Comparison of ENCODE assay signal across 27 mouse cellular contexts in genomic region chr3:32642116-32642515, GRCm38 (mm10). TPM values are rescaled to one million over a fixed set of nuclear protein-coding genes. Genes with fewer than 3 reads are reported as not detected.
DNase-seq lines count a peak whose midpoint lies in the region; ATAC-seq and TF ChIP-seq lines count a peak whose summit lies in the region.
"Had no signal": no experiment of that assay in that cellular context is flagged by ENCODE, and none has a peak within 500 bp of the region (broad histone marks: within the 10 kb centered on the region; RNA-seq: fewer than 3 reads in every experiment).

No protein-coding gene starts in this region.

- no peaks in the 10 kb centered on the region for H3K27me3 ChIP-seq in midbrain, postnatal 0 days (ENCODE audit: insufficient read depth, low read length)
- H3K27me3 ChIP-seq in midbrain, embryonic 15.5 days (replicated peaks), result no peaks in the 10 kb centered on the region
- H3K27me3 ChIP-seq: embryonic facial prominence, embryonic 13.5 days; heart, embryonic 12.5 days; heart, embryonic 15.5 days; hindbrain, embryonic 13.5 days had no signal

- H3K4me3 ChIP-seq in midbrain, postnatal 0 days (ENCODE audit: low read depth, low read length), result no peak overlapping the region
- H3K4me3 ChIP-seq in midbrain, embryonic 15.5 days, result no peak overlapping the region
- no peak overlapping the region for H3K4me3 ChIP-seq in cortical plate, adult 2 months (ENCODE audit: insufficient read depth, low read length)
- H3K4me3 ChIP-seq: embryonic facial prominence, embryonic 10.5 days; embryonic facial prominence, embryonic 13.5 days; erythroblast, embryonic 14.5 days; heart, embryonic 12.5 days; heart, embryonic 15.5 days; hindbrain, embryonic 10.5 days; hindbrain, embryonic 13.5 days had no signal

- no peaks in the 10 kb centered on the region for H3K4me1 ChIP-seq in midbrain, postnatal 0 days (ENCODE audit: insufficient read depth, low read length)
- H3K4me1 ChIP-seq in midbrain, embryonic 15.5 days, result no peaks in the 10 kb centered on the region
- peaks cover 3% of the 10 kb centered on the region for H3K4me1 ChIP-seq in cortical plate, adult 2 months (ENCODE audit: control insufficient read depth, insufficient read depth, low read length)
- H3K4me1 ChIP-seq: embryonic facial prominence, embryonic 10.5 days; embryonic facial prominence, embryonic 13.5 days; heart, embryonic 12.5 days; heart, embryonic 15.5 days; hindbrain, embryonic 10.5 days; hindbrain, embryonic 13.5 days had no signal

- TF ChIP-seq POLR2A in cortical plate, adult 2 months (IDR thresholded peaks at IDR 0.05; ENCODE audit: extremely low read depth, insufficient read depth, low read length), result no peak

- no peak overlapping the region for H3K27ac ChIP-seq in midbrain, postnatal 0 days (ENCODE audit: low read depth, low read length)
- no peak overlapping the region for H3K27ac ChIP-seq in midbrain, embryonic 15.5 days
- peak overlapping the region; percentile 45; the same call in 1 of the 2 replicates for H3K27ac ChIP-seq in cortical plate, adult 2 months (ENCODE audit: insufficient read depth, low read length)
- H3K27ac ChIP-seq: embryonic facial prominence, embryonic 10.5 days; embryonic facial prominence, embryonic 13.5 days; heart, embryonic 15.5 days; hindbrain, embryonic 10.5 days; hindbrain, embryonic 13.5 days had no signal

- no peak for DNase-seq in frontal cortex, postnatal 10 days (ENCODE audit: low spot score in 2 of 2)
- peak; percentile 26 for DNase-seq in midbrain, postnatal 0 days (ENCODE audit: low spot score)
- DNase-seq in testis, postnatal 10 days (ENCODE audit: low spot score), result no peak
- DNase-seq: adrenal gland, adult 8-10 months; adrenal gland, postnatal 25 days; cerebellum, adult 18-20 months; cerebellum, adult 9-11 months; cerebellum, postnatal 25 days; embryo, embryonic 11 days; gastrocnemius, postnatal 25 days; heart, adult 18-20 months; heart, postnatal 10 days; heart, postnatal 36 days had no signal

- 85% methylated on average over 6 of the region's 6 CpGs for WGBS in midbrain, postnatal 0 days
- 78% methylated on average over 6 of the region's 6 CpGs for WGBS in midbrain, embryonic 15.5 days

- H3K4me2 ChIP-seq in midbrain, postnatal 0 days (ENCODE audit: low read depth, low read length, poor library complexity, severe bottlenecking), result no peak overlapping the region
- H3K4me2 ChIP-seq in midbrain, embryonic 15.5 days, result no peak overlapping the region
- H3K4me2 ChIP-seq: embryonic facial prominence, embryonic 13.5 days; heart, embryonic 12.5 days; heart, embryonic 15.5 days; hindbrain, embryonic 13.5 days had no signal

- H3K9ac ChIP-seq in midbrain, postnatal 0 days (replicated peaks; ENCODE audit: low read length, poor library complexity, severe bottlenecking), result no peak overlapping the region
- H3K9ac ChIP-seq in midbrain, embryonic 15.5 days, result no peak overlapping the region
- H3K9ac ChIP-seq: embryonic facial prominence, embryonic 13.5 days; heart, embryonic 12.5 days; heart, embryonic 15.5 days; hindbrain, embryonic 13.5 days had no signal

- H3K36me3 ChIP-seq in midbrain, postnatal 0 days (ENCODE audit: insufficient read depth, low read length), result no peaks in the 10 kb centered on the region
- H3K36me3 ChIP-seq in midbrain, embryonic 15.5 days (replicated peaks), result no peaks in the 10 kb centered on the region
- H3K36me3 ChIP-seq: embryonic facial prominence, embryonic 10.5 days; embryonic facial prominence, embryonic 13.5 days; heart, embryonic 12.5 days; heart, embryonic 15.5 days; hindbrain, embryonic 10.5 days; hindbrain, embryonic 13.5 days had no signal

- ATAC-seq in frontal cortex, adult (ENCODE audit: low TSS enrichment), result peak; percentile 73
- ATAC-seq in midbrain, postnatal 0 days (ENCODE audit: low FRiP score), result no peak
- ATAC-seq in midbrain, embryonic 15.5 days (replicated peaks), result no peak
- ATAC-seq: activated CD4-positive, CD25-positive, alpha-beta regulatory T cell, adult 4 months; CD4-positive, CD25-positive, alpha-beta regulatory T cell, adult 4 months; forebrain, embryonic 14.5 days; intestine, postnatal 0 days had no signal

- TF ChIP-seq CTCF in midbrain, postnatal 0 days (IDR thresholded peaks at IDR 0.05), result no peak
- no peak for TF ChIP-seq CTCF in cortical plate, adult 2 months (IDR thresholded peaks at IDR 0.05; ENCODE audit: extremely low read depth, insufficient read depth, low read length)

- no peaks in the 10 kb centered on the region for H3K9me3 ChIP-seq in midbrain, postnatal 0 days (ENCODE audit: low read length)
- H3K9me3 ChIP-seq in midbrain, embryonic 15.5 days, result no peaks in the 10 kb centered on the region
- H3K9me3 ChIP-seq: embryonic facial prominence, embryonic 10.5 days; embryonic facial prominence, embryonic 13.5 days; heart, embryonic 12.5 days; heart, embryonic 15.5 days; hindbrain, embryonic 10.5 days; hindbrain, embryonic 13.5 days had no signal

RNA-seq across cellular contexts. Expression of gene Gnb4, which starts 25.7 kb away (rescaled TPM):
- 118 and 150 TPM in 2 replicates for total RNA-seq in midbrain, postnatal 0 days (2014; rRNA removed)
- polyA plus RNA-seq in midbrain, postnatal 0 days (2015; fragmentation: Nextera tagmentation; extraction: Ambion mirVana), result 121 and 127 TPM in 2 replicates
- 86.4 and 90.4 TPM in 2 replicates for polyA plus RNA-seq in midbrain, embryonic 15.5 days (2015; fragmentation: Nextera tagmentation; extraction: Ambion mirVana)
- 37.4 and 46.6 TPM in 2 replicates for polyA plus RNA-seq in cortical plate, adult 2 months (2012; rRNA removed)
